Mouse (Mus musculus) heart, embryonic 12.5 days (tissue): ENCODE data around the gene Mapk8ip3. TPM values are rescaled to one million over a fixed set of nuclear protein-coding genes. Genes with fewer than 3 reads are reported as not detected.
"Not testable (repeated sequence)": the region's sequence is repeated elsewhere in the genome, so short reads cannot be mapped to it uniquely, and the experiment has no call there.

Source experiments
- ATAC-seq: fragments of 200-750 bp; cut with Nextera tagmentation; 2 replicates; pipeline ENCODE4 v1.8.0; 2017; ENCODE audit warnings: moderate TSS enrichment, moderate library complexity; ENCODE audit not compliant: insufficient number of reproducible peaks, low FRiP score
- H3K27ac ChIP-seq: fragments of 300-500 bp; sonication (generic); 2 replicates; pipeline ENCODE4 v1.5.1; 2016; ENCODE audit warnings: mild to moderate bottlenecking, moderate library complexity; ENCODE audit not compliant: poor library complexity, severe bottlenecking
- H3K27me3 ChIP-seq: fragments of 300-500 bp; sonication (generic); replicated peaks from 2 replicates; pipeline ENCODE4 v1.6.1; 2016; ENCODE audit warnings: mild to moderate bottlenecking, moderate library complexity
- H3K36me3 ChIP-seq: fragments of 300-500 bp; sonication (generic); 2 replicates; pipeline ENCODE4 v1.6.1; 2016; ENCODE audit warnings: mild to moderate bottlenecking, moderate library complexity
- H3K4me1 ChIP-seq: fragments of 300-500 bp; sonication (generic); replicated peaks from 2 replicates; pipeline ENCODE4 v1.6.1; 2016; ENCODE audit warnings: mild to moderate bottlenecking
- H3K4me2 ChIP-seq: fragments of 300-500 bp; sonication (generic); 2 replicates; pipeline ENCODE4 v1.6.1; 2016; ENCODE audit warnings: mild to moderate bottlenecking, moderate library complexity
- H3K4me3 ChIP-seq: fragments of 300-500 bp; sonication (generic); 2 replicates; pipeline ENCODE4 v1.5.1; 2016; ENCODE audit warnings: mild to moderate bottlenecking
- H3K9ac ChIP-seq: fragments of 300-500 bp; sonication (generic); 2 replicates; pipeline ENCODE4 v1.6.1; 2016; ENCODE audit warnings: mild to moderate bottlenecking, moderate library complexity
- H3K9me3 ChIP-seq: fragments of 300-500 bp; sonication (generic); replicated peaks from 2 replicates; pipeline ENCODE4 v1.6.1; 2016; ENCODE audit warnings: mild to moderate bottlenecking, moderate library complexity
- WGBS: fragments of 180-500 bp; shearing (Covaris S2); methylation state at CpG from one replicate; pipeline ENCODE4 v1.1.7; 2016; 5-methylcytosine and 5-hydroxymethylcytosine counted together
- polyA plus RNA-seq: library from polyadenylated mRNA; unstranded; fragments of >200 nt; fragmentation: Nextera tagmentation; extraction: Ambion mirVana; gene quantifications from 2 replicates; pipeline ENCODE4 v1.2.1, GENCODE M21; 2016

Gene Mapk8ip3
- 38.4 and 41.3 TPM in 2 replicates for polyA plus RNA-seq

DNA sequence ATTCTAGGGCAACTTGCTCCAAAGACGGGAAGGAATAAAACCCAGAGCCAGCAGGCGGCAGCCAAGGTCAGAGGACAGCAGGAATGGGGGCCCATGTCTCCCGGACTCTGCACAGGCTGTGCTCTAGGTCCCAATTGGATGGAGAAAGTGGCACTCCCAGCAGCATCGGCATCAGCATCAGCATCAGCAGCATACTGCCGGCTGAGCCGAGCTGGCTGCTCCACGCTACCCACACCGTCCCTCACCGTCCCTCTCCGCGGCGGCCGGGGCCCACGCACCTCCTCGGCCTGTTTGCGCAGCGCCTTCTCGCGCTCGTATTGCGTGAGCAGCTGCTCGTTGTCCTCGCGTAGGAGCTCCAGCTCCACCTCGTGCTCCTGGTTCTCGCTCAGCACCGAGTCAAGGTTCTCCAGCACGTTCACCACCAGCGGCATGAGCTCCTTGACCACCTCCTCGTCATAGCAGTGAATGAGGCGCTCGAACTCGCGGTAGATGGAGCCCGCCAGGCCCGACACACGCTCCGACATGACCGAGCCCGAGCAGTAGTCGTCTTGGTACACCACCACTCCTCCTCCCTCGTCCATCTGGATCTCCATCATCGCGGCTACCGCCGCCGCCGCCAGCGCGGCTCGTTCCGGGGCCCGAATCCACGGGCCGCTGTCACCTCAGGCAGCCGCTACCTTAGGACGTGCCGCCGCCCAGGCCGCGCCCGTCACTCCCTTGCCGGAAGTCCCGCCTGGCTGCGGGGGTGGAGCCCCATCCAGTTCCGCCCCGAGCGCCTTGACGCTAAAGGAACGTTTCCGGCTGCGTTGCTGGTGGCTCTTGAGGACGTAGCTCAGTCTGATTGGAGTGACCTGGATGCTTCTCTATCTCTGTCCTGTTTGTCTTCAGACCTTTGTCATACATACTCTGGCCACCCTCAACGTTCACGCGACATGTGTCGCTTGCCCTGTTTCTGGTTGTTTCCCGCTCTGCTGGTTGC lies at the start of gene Mapk8ip3:
Gene Mapk8ip3, minus strand, starts transcription at position 719 of the 979 bp plus-strand sequence.
- Histone ChIP-seq H3K36me3 (peaks cover 4% of the 10 kb centered on the region), H3K4me1 (peaks cover 28% of the 10 kb centered on the region), H3K27ac (peak within 1 kb of the TSS; percentile 60), H3K27me3 (no peaks in the 10 kb centered on the region), H3K4me2 (peak within 1 kb of the TSS; percentile 75), H3K9ac (peak within 1 kb of the TSS; percentile 85), H3K9me3 (no peaks in the 10 kb centered on the region), H3K4me3 (peak within 1 kb of the TSS; percentile 66)
- under 1% methylated on average over 78 of the region's 78 CpGs for WGBS
- peak; percentile 98 for ATAC-seq

DNA sequence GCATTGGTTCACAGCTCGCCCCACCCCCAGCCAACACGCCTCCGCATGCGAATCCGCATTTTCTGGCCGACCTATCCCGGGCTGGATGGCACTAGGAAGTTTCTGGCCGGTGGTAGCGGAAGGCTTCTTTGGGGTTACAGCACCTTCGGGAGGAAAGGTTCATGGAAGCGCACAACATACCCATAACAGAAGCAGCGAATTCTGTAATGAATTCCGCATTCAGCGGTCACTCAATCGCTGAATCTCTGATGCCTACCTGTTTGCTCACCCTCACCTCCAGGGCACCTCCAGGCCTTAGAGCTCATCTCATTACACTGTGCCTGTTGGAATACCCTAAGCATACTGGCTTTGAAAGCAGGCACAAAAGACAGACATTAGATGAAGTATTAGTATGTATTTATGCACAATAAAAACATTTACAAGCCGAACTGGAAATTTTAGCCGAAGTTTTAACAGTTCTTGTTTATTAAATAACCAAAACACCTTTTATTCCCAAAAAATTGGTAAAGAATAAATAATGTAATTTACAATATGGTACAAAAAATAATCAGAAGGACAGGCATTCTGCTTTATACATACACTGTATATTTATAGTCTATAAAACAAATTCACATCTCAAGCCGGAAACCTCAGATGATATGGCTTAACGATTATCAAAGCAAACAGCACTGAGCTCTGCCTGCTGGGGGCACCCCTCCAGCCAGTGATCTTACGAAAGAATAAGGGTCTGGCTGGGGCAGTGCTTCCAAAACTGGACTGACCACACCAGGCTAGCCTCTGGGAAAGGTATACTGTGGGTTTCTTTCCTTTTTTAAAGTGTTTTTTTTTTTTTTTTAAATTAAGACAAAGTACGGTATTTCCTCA lies 24.3 kb upstream of the Mapk8ip3 start:
- 16% methylated on average over 21 of the region's 21 CpGs for WGBS
- H3K9ac ChIP-seq, result peak overlapping the region; percentile 34; the same call in 1 of the 2 replicates
- H3K4me1 ChIP-seq, result peaks cover 12% of the 10 kb centered on the region
- H3K27ac ChIP-seq, result no peak overlapping the region; the same call in 1 of the 2 replicates
- peak overlapping the region; percentile 83 for H3K4me2 ChIP-seq
- no peak for ATAC-seq
- H3K27me3 ChIP-seq, result no peaks in the 10 kb centered on the region
- H3K4me3 ChIP-seq, result peak overlapping the region; percentile 100
- no peaks in the 10 kb centered on the region for H3K9me3 ChIP-seq
- H3K36me3 ChIP-seq, result peaks cover 52% of the 10 kb centered on the region

DNA sequence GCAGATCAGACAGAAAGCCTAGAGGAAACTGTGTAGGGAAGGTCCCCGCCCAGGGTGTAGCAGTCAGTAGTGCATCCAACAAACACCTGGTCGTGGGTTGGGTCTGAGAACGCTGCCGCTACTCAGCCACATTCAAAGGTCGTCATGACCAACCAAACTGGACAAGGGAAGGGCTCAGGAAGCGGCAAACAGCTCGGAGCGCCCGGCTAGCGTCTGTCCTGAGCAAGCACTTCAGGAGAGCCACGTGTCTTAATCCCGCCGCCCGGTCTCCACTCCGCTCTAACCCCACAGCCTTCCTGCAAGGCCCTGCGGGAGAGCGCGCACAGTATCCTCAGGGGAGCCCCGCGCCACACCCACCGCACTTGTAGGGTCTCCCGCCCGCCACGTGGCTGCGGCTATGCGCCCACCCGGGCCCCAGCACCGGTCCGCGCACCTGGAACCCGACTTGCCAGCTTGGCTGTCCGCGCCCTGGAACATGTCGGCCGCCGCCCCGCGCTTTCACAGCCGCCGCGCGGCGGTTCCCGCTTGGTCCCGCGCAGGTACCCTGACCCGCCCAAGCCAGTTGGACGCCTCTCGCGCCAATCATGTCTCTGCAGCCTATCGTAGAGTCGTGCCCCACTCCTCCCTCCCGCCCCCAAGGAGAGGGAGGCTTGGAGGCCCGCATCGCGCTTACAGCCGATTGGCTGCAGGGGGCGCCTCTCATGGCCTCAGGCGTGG lies 23.5 kb upstream of the Mapk8ip3 start, which contains the start of gene Jpt2:
Gene Jpt2, minus strand, starts transcription at position 555 of the 717 bp plus-strand sequence.
- no peaks in the 10 kb centered on the region for H3K9me3 ChIP-seq
- H3K4me1 ChIP-seq, result peaks cover 12% of the 10 kb centered on the region
- WGBS, result under 1% methylated on average over 59 of the region's 59 CpGs
- H3K27me3 ChIP-seq, result no peaks in the 10 kb centered on the region
- ATAC-seq, result peak; percentile 100
- peak within 1 kb of the TSS; percentile 98 for H3K9ac ChIP-seq
- peaks cover 52% of the 10 kb centered on the region for H3K36me3 ChIP-seq
- peak within 1 kb of the TSS; percentile 92 for H3K27ac ChIP-seq
- peak within 1 kb of the TSS; percentile 100 for H3K4me3 ChIP-seq
- peak within 1 kb of the TSS; percentile 83 for H3K4me2 ChIP-seq

DNA sequence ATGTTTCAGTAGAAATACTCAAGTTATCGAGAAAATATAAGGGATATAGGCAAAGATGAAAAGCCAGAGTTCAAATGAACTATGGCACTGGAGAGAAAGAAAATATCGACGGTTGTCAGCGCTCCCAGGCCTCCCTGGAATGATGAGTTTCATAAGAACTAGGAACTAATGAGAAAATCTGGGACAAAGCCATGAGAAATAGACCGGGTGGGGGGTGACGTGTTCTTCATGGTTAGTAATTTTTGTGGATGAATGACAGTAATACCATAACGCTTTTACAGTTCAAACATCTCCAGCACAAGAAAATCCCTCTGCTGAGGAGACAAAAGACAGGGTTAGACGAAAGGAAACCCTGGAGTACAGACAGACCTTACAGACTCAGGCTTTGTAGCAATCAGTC lies 22.6 kb upstream of the Mapk8ip3 start:
- whole genome bisulfite sequencing, result 61% methylated on average over 8 of the region's 8 CpGs

DNA sequence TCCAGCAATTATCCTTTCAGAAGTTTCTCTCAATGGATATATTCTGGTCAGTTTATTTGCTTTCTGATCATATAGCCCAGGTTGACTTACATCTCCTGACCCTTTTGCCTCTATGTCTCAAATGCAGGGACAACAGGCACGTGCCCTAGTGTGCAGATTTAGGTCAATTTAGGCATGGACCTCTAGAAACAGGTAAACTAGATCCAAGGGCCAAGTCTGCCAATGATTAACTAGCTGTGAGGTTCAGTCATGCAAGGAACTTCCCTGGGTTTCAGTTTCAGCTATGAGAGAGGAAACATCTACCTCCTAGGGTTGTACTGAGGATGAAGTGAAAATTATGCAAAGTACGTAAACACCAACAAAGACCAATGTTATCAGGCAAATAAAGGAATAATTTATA lies 16.5 kb upstream of the Mapk8ip3 start:
- Histone ChIP-seq H3K4me2 (no peak overlapping the region), H3K4me1 (no peaks in the 10 kb centered on the region), H3K9ac (no peak overlapping the region), H3K36me3 (peaks cover 58% of the 10 kb centered on the region), H3K4me3 (no peak overlapping the region), H3K9me3 (no peaks in the 10 kb centered on the region), H3K27me3 (no peaks in the 10 kb centered on the region), H3K27ac (no peak overlapping the region)
- 95% methylated on average over 2 of the region's 2 CpGs for WGBS
- no peak for ATAC-seq

More for the DNA sequence above, 22.6 kb upstream of the Mapk8ip3 start:
- Histone ChIP-seq H3K4me3 (peak overlapping the region; percentile 100), H3K27ac (no peak overlapping the region), H3K9ac (peak overlapping the region; percentile 98), H3K27me3 (no peaks in the 10 kb centered on the region), H3K4me1 (peaks cover 12% of the 10 kb centered on the region), H3K36me3 (peaks cover 50% of the 10 kb centered on the region), H3K4me2 (peak overlapping the region; percentile 83), H3K9me3 (no peaks in the 10 kb centered on the region)
- ATAC-seq, result no peak

DNA sequence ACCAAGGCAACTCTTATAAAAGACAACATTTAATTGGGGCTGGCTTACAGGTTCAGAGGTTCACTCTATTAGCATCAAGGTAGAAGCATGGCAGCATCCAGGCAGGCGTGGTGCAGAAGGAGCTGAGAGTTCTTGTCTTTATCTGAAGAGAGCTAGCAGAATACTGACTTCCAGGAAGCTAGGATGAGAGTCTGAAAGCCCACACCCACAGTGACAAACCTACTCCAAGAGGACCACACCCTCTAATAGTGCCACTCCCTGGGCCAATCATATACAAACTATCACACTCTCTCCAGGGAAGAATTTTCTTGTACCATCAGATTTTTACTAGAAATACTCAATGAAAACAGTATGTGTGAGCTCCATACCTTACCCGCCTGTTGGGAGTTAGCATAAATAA lies 13.9 kb upstream of the Mapk8ip3 start:
- H3K27me3 ChIP-seq, result no peaks in the 10 kb centered on the region
- no peaks in the 10 kb centered on the region for H3K4me1 ChIP-seq
- 83% methylated on average over 2 of the region's 2 CpGs for WGBS
- no peak overlapping the region for H3K4me3 ChIP-seq
- no peak overlapping the region for H3K9ac ChIP-seq
- ATAC-seq, result no peak
- H3K27ac ChIP-seq, result no peak overlapping the region
- no peaks in the 10 kb centered on the region for H3K9me3 ChIP-seq
- H3K4me2 ChIP-seq, result no peak overlapping the region
- H3K36me3 ChIP-seq, result peaks cover 68% of the 10 kb centered on the region

DNA sequence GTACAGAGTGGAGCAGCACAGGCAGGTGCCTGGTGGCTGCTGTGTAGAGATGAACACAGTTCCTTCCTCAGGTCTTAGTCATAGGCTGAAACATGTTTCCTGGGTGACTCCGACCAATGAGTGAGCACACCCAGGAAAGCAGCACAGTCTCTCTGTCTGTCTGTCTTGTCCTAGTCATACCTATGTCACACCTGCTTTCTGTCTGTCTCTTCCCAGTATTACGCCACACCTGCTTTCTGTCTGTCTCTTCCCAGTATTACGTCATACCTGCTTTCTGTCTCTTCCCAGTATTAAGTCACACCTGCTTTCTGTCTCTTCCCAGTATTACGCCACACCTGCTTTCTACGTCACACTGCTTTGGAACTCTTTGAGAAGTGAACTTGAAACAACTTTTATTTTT lies 11.4 kb upstream of the Mapk8ip3 start:
- no peak overlapping the region for H3K9ac ChIP-seq
- 94% methylated on average over 5 of the region's 5 CpGs for WGBS
- no peak for ATAC-seq
- peaks cover 74% of the 10 kb centered on the region for H3K36me3 ChIP-seq
- no peaks in the 10 kb centered on the region for H3K27me3 ChIP-seq
- H3K27ac ChIP-seq, result no peak overlapping the region
- H3K9me3 ChIP-seq, result no peaks in the 10 kb centered on the region
- no peak overlapping the region for H3K4me2 ChIP-seq
- H3K4me3 ChIP-seq, result no peak overlapping the region
- no peaks in the 10 kb centered on the region for H3K4me1 ChIP-seq

DNA sequence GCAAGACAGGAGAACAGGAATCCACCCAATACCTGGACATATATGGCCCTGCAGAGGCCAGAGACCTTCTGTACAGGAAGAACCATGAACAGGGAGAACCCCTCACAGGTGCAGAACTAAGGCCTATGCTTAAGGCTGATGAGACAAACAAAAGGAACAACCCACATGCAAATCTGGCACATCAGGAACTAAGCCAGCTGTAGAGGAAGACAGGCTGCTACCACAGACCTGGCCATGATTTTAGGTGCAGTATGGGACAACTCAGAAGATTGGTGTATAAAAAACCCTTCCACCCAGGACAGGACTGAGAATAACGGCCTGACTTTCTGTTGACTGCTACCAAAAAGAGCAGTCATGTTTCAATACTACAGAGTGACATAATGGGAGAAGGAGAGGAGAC lies 6.8 kb upstream of the Mapk8ip3 start:
- not testable (repeated sequence) for H3K9me3 ChIP-seq, H3K27ac ChIP-seq, H3K9ac ChIP-seq, H3K4me1 ChIP-seq, H3K4me2 ChIP-seq, ATAC-seq, H3K27me3 ChIP-seq, H3K4me3 ChIP-seq
- H3K36me3 ChIP-seq, result peaks cover 57% of the 10 kb centered on the region
- 89% methylated on average over 1 of the region's 1 CpGs for WGBS

DNA sequence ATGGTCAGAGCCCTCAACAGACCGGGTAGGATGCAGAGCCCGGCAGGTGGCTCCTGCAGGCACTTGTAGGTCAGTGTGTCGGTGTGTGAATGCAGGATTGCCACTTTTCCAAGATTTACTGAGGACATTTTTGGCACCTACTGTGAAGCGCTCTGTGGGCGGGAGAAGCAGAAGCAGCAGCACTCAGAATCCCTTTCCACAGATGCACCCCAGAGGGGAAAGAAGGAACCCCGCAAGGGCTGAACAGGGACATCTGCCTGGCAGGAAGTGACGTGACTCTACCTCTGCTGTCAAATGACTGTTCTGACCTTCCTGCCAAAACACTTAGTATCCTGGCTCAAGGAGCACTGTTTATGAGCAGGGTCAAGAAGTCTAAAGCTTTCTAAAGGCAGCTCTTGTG lies 6.3 kb upstream of the Mapk8ip3 start:
- H3K36me3 ChIP-seq, result peaks cover 51% of the 10 kb centered on the region
- H3K27me3 ChIP-seq, result no peaks in the 10 kb centered on the region
- H3K9me3 ChIP-seq, result no peaks in the 10 kb centered on the region
- H3K9ac ChIP-seq, result no peak overlapping the region
- H3K4me2 ChIP-seq, result no peak overlapping the region
- no peak for ATAC-seq
- no peaks in the 10 kb centered on the region for H3K4me1 ChIP-seq
- no peak overlapping the region for H3K4me3 ChIP-seq
- no peak overlapping the region for H3K27ac ChIP-seq
- WGBS, result 85% methylated on average over 7 of the region's 7 CpGs

DNA sequence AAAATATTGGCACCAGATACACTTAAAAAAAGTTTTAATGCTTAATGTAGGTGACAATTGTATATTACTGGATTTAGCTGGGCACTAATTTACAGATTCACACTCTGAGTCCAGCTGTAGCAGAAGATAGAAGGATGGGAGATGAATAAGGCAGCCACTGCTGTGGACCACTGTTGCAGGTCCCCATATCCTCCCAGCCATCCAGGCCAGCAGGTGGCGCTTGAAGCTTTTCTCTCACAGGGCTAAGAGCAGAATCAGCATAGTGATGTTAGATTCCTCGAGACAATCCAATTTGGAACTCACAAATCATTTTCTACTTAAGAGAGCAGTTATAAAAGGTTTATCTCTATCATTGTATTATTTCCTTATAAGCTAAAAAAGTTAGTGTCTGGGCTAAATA lies 5.7 kb upstream of the Mapk8ip3 start:
- H3K27me3 ChIP-seq, ATAC-seq, H3K9me3 ChIP-seq, H3K4me3 ChIP-seq, H3K4me1 ChIP-seq, H3K27ac ChIP-seq, H3K4me2 ChIP-seq, H3K9ac ChIP-seq: not testable (repeated sequence)
- 26% methylated on average over 2 of the region's 2 CpGs for WGBS
- peaks cover 45% of the 10 kb centered on the region for H3K36me3 ChIP-seq
